Mouse (Mus musculus): Measurements from ENCODE around the gene Inpp5d.

Gene Inpp5d

DNA sequence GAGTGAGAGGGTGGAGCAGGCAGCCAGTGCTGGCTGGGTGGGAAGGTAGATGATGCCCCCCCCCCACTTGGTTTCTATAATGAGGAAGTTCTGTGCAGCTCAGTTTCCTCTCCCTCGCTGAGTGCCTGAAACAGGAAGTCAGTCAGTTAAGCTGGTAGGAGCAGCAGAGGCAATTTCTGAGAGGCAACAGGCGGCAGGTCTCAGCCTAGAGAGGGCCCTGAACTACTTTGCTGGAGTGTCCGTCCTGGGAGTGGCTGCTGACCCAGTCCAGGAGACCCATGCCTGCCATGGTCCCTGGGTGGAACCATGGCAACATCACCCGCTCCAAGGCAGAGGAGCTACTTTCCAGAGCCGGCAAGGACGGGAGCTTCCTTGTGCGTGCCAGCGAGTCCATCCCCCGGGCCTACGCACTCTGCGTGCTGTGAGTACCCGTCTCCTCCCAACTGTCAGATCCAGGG is at the start of gene Inpp5d:
Gene Inpp5d, plus strand, starts transcription at position 102 of the 458 bp plus-strand sequence.
- DNase-seq (ENCODE audit: low read depth, low spot score), result no peak

DNA sequence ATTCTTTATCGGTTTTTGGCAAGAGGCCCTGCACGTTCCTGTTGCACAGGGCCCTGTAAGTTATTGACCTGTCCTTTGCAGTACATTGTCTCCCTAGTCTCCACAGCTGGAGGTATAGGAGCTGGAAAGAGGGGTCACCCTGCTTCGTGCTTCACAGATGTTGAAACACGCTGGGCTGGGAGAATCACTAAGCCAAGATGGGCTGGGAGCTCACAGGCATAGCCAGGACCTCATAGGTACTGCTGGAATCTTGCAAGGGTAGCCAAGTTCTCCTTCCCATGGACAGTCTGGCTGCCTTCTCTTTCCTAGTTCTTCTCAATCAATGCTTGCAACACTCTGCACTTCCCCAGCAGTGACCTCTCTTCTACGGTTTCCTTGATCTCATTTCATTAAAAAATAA is 46.9 kb upstream of the Inpp5d start:
- DNase-seq (ENCODE audit: low read depth, low spot score), result no peak

DNA sequence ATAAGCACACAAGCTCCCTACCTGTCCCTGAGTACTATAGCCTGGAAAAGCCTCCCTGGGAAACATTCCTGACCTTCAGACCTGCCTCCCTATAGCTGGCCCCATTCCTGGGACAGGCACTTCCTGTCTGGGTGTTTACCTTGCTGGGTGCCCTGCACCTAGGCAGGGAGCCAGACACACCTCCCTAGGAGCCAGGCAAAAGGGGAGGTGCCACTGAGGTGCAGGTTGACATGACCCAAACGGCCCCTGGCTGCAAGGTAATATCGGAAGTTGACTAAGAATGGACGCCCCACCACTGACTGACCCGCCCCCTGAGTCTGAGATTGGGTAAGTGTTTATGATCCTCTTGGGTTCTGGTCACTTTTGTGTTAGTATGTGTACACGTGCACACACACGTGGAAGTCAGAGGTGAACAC is 46.3 kb upstream of the Inpp5d start, which contains the start of gene Ngef:
Gene Ngef, minus strand, starts transcription at position 71 of the 416 bp plus-strand sequence.
- DNase-seq (ENCODE audit: low read depth, low spot score), result no peak

DNA sequence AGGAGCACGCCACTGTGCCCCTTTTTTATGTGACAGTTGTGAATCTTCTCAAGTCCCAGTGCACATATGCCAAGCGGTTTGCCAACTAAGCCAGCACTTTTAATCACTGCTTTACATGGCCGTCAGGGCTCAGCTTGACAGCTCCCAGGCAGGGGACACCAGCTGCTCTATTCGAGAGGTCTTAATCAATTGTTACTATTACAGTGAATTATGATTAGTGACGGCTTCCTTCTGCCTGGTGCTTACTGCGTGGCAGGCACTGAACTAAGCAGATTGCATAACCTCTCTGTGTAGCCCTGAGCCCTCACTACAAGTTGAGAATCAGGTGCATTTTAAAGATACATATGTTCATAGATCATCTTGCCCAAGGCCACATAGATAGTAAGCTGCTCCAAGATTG is 45.8 kb upstream of the Inpp5d start:
- no peak for DNase-seq (ENCODE audit: low read depth, low spot score)

DNA sequence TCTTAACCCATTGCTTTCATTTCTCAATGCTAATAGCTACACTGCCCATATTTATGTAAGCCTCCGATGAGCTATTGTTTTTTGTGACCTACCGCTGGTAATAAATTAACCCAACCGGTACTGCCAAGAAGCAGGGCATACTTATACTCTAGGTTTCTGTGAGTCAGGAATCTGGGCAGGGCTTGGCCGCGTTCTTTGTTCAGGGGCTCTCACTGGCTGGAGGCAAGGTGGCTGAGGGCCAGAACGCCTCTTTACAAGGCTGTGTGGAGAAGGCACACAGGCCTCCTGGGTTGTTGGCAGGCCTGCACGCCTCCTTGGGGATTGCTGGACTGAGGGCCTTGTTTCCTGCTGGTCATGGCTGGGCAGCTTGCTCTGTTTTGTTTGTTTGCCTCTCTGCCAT is 45.3 kb upstream of the Inpp5d start:
- no peak for DNase-seq (ENCODE audit: low read depth, low spot score)

GRCm38 (mm10) chr1:87578965-87579364 is 41.1 kb upstream of the Inpp5d start:
- DNase-seq (ENCODE audit: low read depth, low spot score), result no peak

GRCm38 (mm10) chr1:87580824-87581223 is 39.3 kb upstream of the Inpp5d start:
- peak; percentile 13 for DNase-seq (ENCODE audit: low read depth, low spot score)

- no peak for DNase-seq (ENCODE audit: low read depth, low spot score)
Observed at GRCm38 (mm10) chr1:87589162-87589561, 30.9 kb upstream of the Inpp5d start.

DNA sequence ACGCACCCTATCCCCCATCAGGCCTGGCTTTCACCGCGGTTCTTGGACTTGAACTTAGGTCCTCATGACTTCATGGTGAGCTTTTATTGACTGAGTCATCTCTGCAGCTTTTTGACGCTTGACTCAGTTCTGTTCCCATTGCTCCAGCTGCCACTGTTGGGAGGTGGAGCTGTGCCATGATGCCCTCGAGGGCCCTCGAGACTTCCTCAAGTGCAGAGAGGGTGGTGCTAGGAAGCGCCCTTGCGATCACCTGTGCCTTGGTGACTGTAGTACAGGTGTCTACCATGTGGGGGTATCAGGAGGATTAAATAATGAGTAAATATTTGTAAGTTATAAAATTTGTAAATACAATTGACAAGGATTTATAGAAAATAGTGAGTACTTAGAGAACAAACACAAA is 30.1 kb upstream of the Inpp5d start:
- no peak for DNase-seq (ENCODE audit: low read depth, low spot score)

DNA sequence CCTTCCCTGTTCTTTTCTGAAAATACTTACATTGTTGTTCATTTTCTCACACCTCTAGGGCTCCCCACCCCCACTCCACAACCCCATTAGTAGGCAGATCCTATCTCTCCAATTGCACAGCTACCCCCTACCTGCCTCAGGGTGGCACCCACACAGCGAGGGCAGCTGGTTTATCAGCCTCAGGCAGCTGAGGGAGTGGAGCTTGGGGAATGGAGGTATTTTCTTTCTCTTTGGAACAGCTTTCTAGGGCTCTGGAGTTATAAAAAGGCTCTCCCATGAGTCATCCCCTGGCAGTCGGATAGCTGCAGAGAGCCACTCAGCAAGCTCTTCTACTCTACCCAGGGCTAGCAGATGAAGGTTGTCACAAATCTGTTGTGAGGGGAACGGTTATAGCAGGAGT is 25.9 kb upstream of the Inpp5d start:
- DNase-seq (ENCODE audit: low read depth, low spot score), result no peak

GRCm38 (mm10) chr1:87594671-87595070 is 25.4 kb upstream of the Inpp5d start:
- DNase-seq (ENCODE audit: low read depth, low spot score), result no peak

DNA sequence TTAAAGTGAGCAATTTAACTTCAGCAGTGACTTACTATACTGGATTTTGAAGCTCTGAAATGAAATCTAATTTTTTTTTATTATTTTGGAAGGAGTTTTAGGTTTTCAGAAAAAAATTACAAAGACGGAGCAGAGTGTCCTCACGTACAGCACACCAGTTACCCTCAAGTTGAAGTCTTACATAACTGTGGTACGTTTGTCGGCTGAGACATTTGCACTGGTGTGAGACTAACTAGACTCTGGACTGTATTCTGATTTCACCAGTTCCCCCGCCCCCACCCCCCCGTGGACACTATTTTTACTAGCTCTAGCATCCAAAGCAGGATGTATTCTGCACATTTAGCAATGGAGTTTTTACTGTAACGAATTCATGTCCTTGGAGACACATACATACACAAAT is 19.6 kb upstream of the Inpp5d start:
- DNase-seq (ENCODE audit: low read depth, low spot score), result no peak

DNA sequence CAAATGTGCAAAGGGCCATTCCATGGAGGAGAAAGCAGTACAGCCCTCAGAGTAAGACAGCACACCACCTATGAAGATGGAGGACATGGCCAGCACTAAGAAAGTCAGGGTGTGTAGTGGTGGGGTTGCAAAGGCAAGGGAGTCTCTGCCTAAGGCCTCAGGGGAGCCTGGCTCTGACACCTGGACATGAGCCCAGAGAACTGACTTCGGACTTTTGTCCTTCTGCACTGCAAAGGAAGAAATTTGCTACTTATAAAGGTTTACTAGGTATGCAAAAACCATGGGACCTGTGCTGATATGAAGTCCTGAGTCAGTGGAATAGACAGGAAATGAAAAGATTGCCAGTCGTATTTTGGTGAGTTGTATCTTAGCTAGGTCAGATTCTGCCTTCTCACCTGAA is 18.3 kb upstream of the Inpp5d start:
- no peak for DNase-seq (ENCODE audit: low read depth, low spot score)

DNA sequence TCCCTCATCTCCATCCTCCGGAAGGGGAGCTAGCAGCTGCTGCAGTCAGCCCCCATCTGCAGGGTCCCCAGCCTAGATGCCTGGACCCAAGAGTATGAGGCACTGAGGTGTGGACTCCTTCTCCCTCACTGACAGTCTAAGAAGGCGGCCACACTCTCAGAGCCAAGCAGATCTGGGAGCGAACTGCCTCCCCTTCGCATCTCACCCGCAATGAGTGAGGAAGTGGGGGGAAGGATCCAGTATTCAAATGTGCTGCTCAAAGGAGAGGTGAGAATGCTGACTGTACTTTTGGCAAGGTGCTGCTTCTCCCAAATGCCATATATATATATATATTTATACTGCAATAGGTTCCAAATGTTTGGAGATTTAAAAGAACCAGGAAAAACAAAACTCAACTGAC is 16.7 kb upstream of the Inpp5d start:
- DNase-seq (ENCODE audit: low read depth, low spot score), result no peak

GRCm38 (mm10) chr1:87605296-87605695 is 14.8 kb upstream of the Inpp5d start:
- DNase-seq (ENCODE audit: low read depth, low spot score), result no peak

- no peak for DNase-seq (ENCODE audit: low read depth, low spot score)
Observed at GRCm38 (mm10) chr1:87607385-87608091, 12.6 kb upstream of the Inpp5d start.

- peak; percentile 53 for DNase-seq (ENCODE audit: low read depth, low spot score)
Observed at GRCm38 (mm10) chr1:87608416-87609046, 11.6 kb upstream of the Inpp5d start.

- no peak for DNase-seq (ENCODE audit: low read depth, low spot score)
Observed at GRCm38 (mm10) chr1:87614576-87615295, 5.4 kb upstream of the Inpp5d start.

GRCm38 (mm10) chr1:87620693-87621092 is 581 bp downstream of the Inpp5d start:
- DNase-seq (ENCODE audit: low read depth, low spot score), result no peak

- no peak for DNase-seq (ENCODE audit: low read depth, low spot score)
Observed at GRCm38 (mm10) chr1:87621146-87621857, 1.2 kb downstream of the Inpp5d start.

- DNase-seq (ENCODE audit: low read depth, low spot score), result no peak
Observed at GRCm38 (mm10) chr1:87621858-87622279, 1.8 kb downstream of the Inpp5d start.

Data from mesoderm, embryonic 11.5 days (tissue).